Mouse (Mus musculus) ES-E14 (cell line): ENCODE data around the gene Aph1c.

Experiments used
- CHD2 ChIP-seq: IDR thresholded peaks from 2 replicates; pipeline ENCODE4 v1.6.1; 2014; ENCODE audit warnings: mild to moderate bottlenecking, low read depth, low read length, inconsistent platforms
- HCFC1 ChIP-seq: IDR thresholded peaks from 2 replicates; pipeline ENCODE4 v1.6.1; 2012; ENCODE audit warnings: low read length, inconsistent platforms, borderline replicate concordance; ENCODE audit not compliant: insufficient read depth
- MAFK ChIP-seq: IDR thresholded peaks from 2 replicates; pipeline ENCODE4 v1.6.1; 2014; ENCODE audit warnings: mild to moderate bottlenecking, low read depth, low read length, inconsistent platforms; ENCODE audit not compliant: insufficient read depth
- ZNF384 ChIP-seq: IDR thresholded peaks from 2 replicates; pipeline ENCODE4 v1.6.1; 2012; ENCODE audit warnings: low read depth, low read length, inconsistent platforms

DNA sequence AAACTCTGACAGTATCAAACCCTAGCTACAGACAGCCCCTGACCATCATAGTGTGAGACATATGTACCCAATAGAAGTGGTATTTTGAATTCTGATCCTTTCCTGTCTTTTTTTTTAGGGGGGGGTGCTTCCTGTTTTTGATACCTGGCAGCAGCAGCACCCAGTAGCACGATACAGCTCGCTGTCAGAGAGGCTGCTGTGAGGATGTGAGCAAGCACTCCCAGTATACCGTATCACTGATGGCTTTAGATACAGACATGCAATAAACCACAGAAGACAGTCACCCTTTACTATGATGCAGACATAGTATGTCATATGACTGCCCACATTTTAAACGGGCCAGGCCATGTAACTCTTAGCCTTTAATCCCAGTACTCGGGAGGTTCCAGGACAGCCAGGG lies 49.0 kb upstream of the Aph1c start:
- TF ChIP-seq ZNF384 (no peak), CHD2 (no peak), MAFK (no peak), HCFC1 (no peak)
